Comparison of ENCODE assay signal across 25 mouse cellular contexts in genomic region chr1:119543316-119543715, GRCm38 (mm10). TPM values are rescaled to one million over a fixed set of nuclear protein-coding genes. Genes with fewer than 3 reads are reported as not detected.
DNase-seq lines count a peak whose midpoint lies in the region; ATAC-seq and TF ChIP-seq lines count a peak whose summit lies in the region.
"Had no signal": no experiment of that assay in that cellular context is flagged by ENCODE, and none has a peak within 500 bp of the region (broad histone marks: within the 10 kb centered on the region; RNA-seq: fewer than 3 reads in every experiment).

No protein-coding gene starts in this region.

- no peak overlapping the region for H3K27ac ChIP-seq in heart, embryonic 12.5 days (ENCODE audit: poor library complexity, severe bottlenecking)
- H3K27ac ChIP-seq in kidney, adult 2 months (ENCODE audit: insufficient read depth, low read depth, low read length) = no peak overlapping the region
- H3K27ac ChIP-seq in liver, embryonic 11.5 days (ENCODE audit: low read depth, low read length) = no peak overlapping the region
- H3K27ac ChIP-seq in liver, embryonic 12.5 days = no peak overlapping the region
- no peak overlapping the region for H3K27ac ChIP-seq in neural tube, embryonic 15.5 days (replicated peaks)
- H3K27ac ChIP-seq: embryonic facial prominence, embryonic 10.5 days; embryonic facial prominence, embryonic 12.5 days; forebrain, embryonic 13.5 days had no signal

- no peaks in the 10 kb centered on the region for H3K27me3 ChIP-seq in heart, embryonic 12.5 days (replicated peaks)
- no peaks in the 10 kb centered on the region for H3K27me3 ChIP-seq in kidney, adult 2 months (replicated peaks; ENCODE audit: control insufficient read depth, insufficient read depth, low read length)
- no peaks in the 10 kb centered on the region for H3K27me3 ChIP-seq in liver, embryonic 11.5 days (replicated peaks; ENCODE audit: control insufficient read depth, insufficient read depth, low read length)
- no peaks in the 10 kb centered on the region for H3K27me3 ChIP-seq in liver, embryonic 12.5 days (replicated peaks)
- no peaks in the 10 kb centered on the region for H3K27me3 ChIP-seq in neural tube, embryonic 15.5 days (replicated peaks)
- H3K27me3 ChIP-seq: CH12.LX; embryonic facial prominence, embryonic 12.5 days; forebrain, embryonic 13.5 days; Patski had no signal

- TF ChIP-seq CTCF in kidney, adult 2 months (conservative IDR thresholded peaks at IDR 0.05; ENCODE audit: insufficient read depth, insufficient read length, low read depth, low read length) = no peak

- H3K9ac ChIP-seq in heart, embryonic 12.5 days = no peak overlapping the region
- H3K9ac ChIP-seq in liver, embryonic 11.5 days (ENCODE audit: low read depth, low read length) = no peak overlapping the region
- no peak overlapping the region for H3K9ac ChIP-seq in liver, embryonic 12.5 days
- no peak overlapping the region for H3K9ac ChIP-seq in neural tube, embryonic 15.5 days (replicated peaks)
- H3K9ac ChIP-seq: embryonic facial prominence, embryonic 12.5 days; forebrain, embryonic 13.5 days had no signal

- peak; percentile 84 for DNase-seq in heart, adult 11 months
- DNase-seq in kidney, adult 2 months = peak; percentile 48
- DNase-seq in kidney, adult 8-10 months = no peak
- peak; percentile 24 for DNase-seq in liver, embryonic 11.5 days (ENCODE audit: low spot score)
- peak; percentile 9 for DNase-seq in neural tube, embryonic 10.5 days (ENCODE audit: extremely low spot score, low spot score)
- DNase-seq: adrenal gland, adult 8-10 months; adrenal gland, postnatal 14 days; adrenal gland, postnatal 36 days; B cell, adult 2 months; cerebellum, adult 11-12 months; cerebellum, adult 2 months; cerebellum, adult 9-10 months; cerebellum, postnatal 10 days; cerebellum, postnatal 25 days had no signal

- peaks cover 18% of the 10 kb centered on the region for H3K36me3 ChIP-seq in heart, embryonic 12.5 days
- no peaks in the 10 kb centered on the region for H3K36me3 ChIP-seq in kidney, adult 2 months (ENCODE audit: control insufficient read depth, insufficient read depth, low read length)
- no peaks in the 10 kb centered on the region for H3K36me3 ChIP-seq in liver, embryonic 11.5 days (ENCODE audit: control insufficient read depth, insufficient read depth, low read length)
- peaks cover 7% of the 10 kb centered on the region; the same call in 1 of the 2 replicates for H3K36me3 ChIP-seq in liver, embryonic 12.5 days
- H3K36me3 ChIP-seq in neural tube, embryonic 15.5 days = no peaks in the 10 kb centered on the region; the same call in 1 of the 2 replicates
- H3K36me3 ChIP-seq: embryonic facial prominence, embryonic 12.5 days had no signal

- H3K9me3 ChIP-seq in heart, embryonic 12.5 days (replicated peaks) = no peaks in the 10 kb centered on the region
- H3K9me3 ChIP-seq in liver, embryonic 11.5 days (ENCODE audit: control insufficient read depth, low read length) = no peaks in the 10 kb centered on the region
- no peaks in the 10 kb centered on the region for H3K9me3 ChIP-seq in liver, embryonic 12.5 days (replicated peaks)
- H3K9me3 ChIP-seq in neural tube, embryonic 15.5 days (replicated peaks) = no peaks in the 10 kb centered on the region
- H3K9me3 ChIP-seq: embryonic facial prominence, embryonic 10.5 days; embryonic facial prominence, embryonic 12.5 days; forebrain, embryonic 13.5 days; G1E had no signal

- H3K4me3 ChIP-seq in heart, embryonic 12.5 days = no peak overlapping the region
- H3K4me3 ChIP-seq in kidney, adult 2 months (ENCODE audit: insufficient read depth, low read depth, low read length) = no peak overlapping the region
- no peak overlapping the region for H3K4me3 ChIP-seq in liver, embryonic 11.5 days (ENCODE audit: low read depth, low read length)
- H3K4me3 ChIP-seq in liver, embryonic 12.5 days = no peak overlapping the region
- no peak overlapping the region for H3K4me3 ChIP-seq in neural tube, embryonic 15.5 days (replicated peaks)
- H3K4me3 ChIP-seq: embryonic facial prominence, embryonic 10.5 days; embryonic facial prominence, embryonic 12.5 days; forebrain, embryonic 13.5 days had no signal

- H3K4me2 ChIP-seq in heart, embryonic 12.5 days = no peak overlapping the region
- no peak overlapping the region for H3K4me2 ChIP-seq in liver, embryonic 11.5 days
- H3K4me2 ChIP-seq in liver, embryonic 12.5 days = no peak overlapping the region
- H3K4me2 ChIP-seq in neural tube, embryonic 15.5 days = no peak overlapping the region
- H3K4me2 ChIP-seq: embryonic facial prominence, embryonic 12.5 days; forebrain, embryonic 13.5 days had no signal

- peaks cover 41% of the 10 kb centered on the region for H3K4me1 ChIP-seq in heart, embryonic 12.5 days (replicated peaks)
- H3K4me1 ChIP-seq in kidney, adult 2 months (ENCODE audit: control insufficient read depth, insufficient read depth, low read length) = peaks cover 13% of the 10 kb centered on the region; the same call in 1 of the 2 replicates
- H3K4me1 ChIP-seq in liver, embryonic 11.5 days (replicated peaks; ENCODE audit: control insufficient read depth, insufficient read depth, low read length) = peaks cover 8% of the 10 kb centered on the region
- peaks cover 19% of the 10 kb centered on the region for H3K4me1 ChIP-seq in liver, embryonic 12.5 days
- no peaks in the 10 kb centered on the region for H3K4me1 ChIP-seq in neural tube, embryonic 15.5 days
- H3K4me1 ChIP-seq: forebrain, embryonic 13.5 days had no signal

- 84% methylated on average over 6 of the region's 6 CpGs for WGBS in heart, embryonic 12.5 days
- WGBS in kidney, adult 2 months = 60% methylated on average over 6 of the region's 6 CpGs
- 88% methylated on average over 6 of the region's 6 CpGs for WGBS in liver, embryonic 11.5 days
- WGBS in liver, embryonic 12.5 days (ENCODE audit: insufficient replicate concordance) = 72% methylated on average over 6 of the region's 6 CpGs
- WGBS in neural tube, embryonic 15.5 days = 94% methylated on average over 6 of the region's 6 CpGs

- TF ChIP-seq POLR2A in kidney, adult 2 months (IDR thresholded peaks at IDR 0.05; ENCODE audit: low read depth, low read length) = no peak

- no peak for ATAC-seq in heart, embryonic 12.5 days (ENCODE audit: insufficient number of reproducible peaks, low FRiP score)
- no peak for ATAC-seq in liver, embryonic 11.5 days (replicated peaks; ENCODE audit: low FRiP score)
- ATAC-seq in liver, embryonic 12.5 days = no peak
- ATAC-seq in neural tube, embryonic 15.5 days (ENCODE audit: low FRiP score) = no peak
- ATAC-seq: activated CD4-positive, CD25-positive, alpha-beta regulatory T cell, adult 4 months; CD4-positive, CD25-positive, alpha-beta regulatory T cell, adult 4 months; forebrain, embryonic 13.5 days; Patski had no signal

RNA-seq across cellular contexts. Expression of gene Tmem185b, which starts 17.4 kb away (rescaled TPM):
- 23.2 and 24.3 TPM in 2 replicates for polyA plus RNA-seq in heart, embryonic 12.5 days (2016; fragmentation: Nextera tagmentation; extraction: Ambion mirVana)
- 27.1 and 37.2 TPM in 2 replicates for polyA plus RNA-seq in kidney, adult 2 months (2012; rRNA removed)
- polyA plus RNA-seq in liver, embryonic 11.5 days (2014; fragmentation: Nextera tagmentation; extraction: Ambion mirVana) = 17.6 and 21.7 TPM in 2 replicates
- polyA plus RNA-seq in liver, embryonic 12.5 days (2016; fragmentation: Nextera tagmentation; extraction: Ambion mirVana) = 11.6 and 11.7 TPM in 2 replicates
- 17.5 and 18.6 TPM in 2 replicates for polyA plus RNA-seq in neural tube, embryonic 15.5 days (2015; fragmentation: Nextera tagmentation; extraction: Ambion mirVana)

RNA-seq across cellular contexts. Expression of gene Ralb, which starts 38.7 kb away (rescaled TPM):
- 184 and 194 TPM in 2 replicates for polyA plus RNA-seq in heart, embryonic 12.5 days (2016; fragmentation: Nextera tagmentation; extraction: Ambion mirVana)
- 49.8 and 54.6 TPM in 2 replicates for polyA plus RNA-seq in kidney, adult 2 months (2012; rRNA removed)
- polyA plus RNA-seq in liver, embryonic 11.5 days (2014; fragmentation: Nextera tagmentation; extraction: Ambion mirVana) = 92.1 and 96.8 TPM in 2 replicates
- polyA plus RNA-seq in liver, embryonic 12.5 days (2016; fragmentation: Nextera tagmentation; extraction: Ambion mirVana) = 58.2 and 58.8 TPM in 2 replicates
- 65.3 and 83.4 TPM in 2 replicates for polyA plus RNA-seq in neural tube, embryonic 15.5 days (2015; fragmentation: Nextera tagmentation; extraction: Ambion mirVana)

Comparison
In these comparisons a context has a peak if more than half of its experiments do, and no peak if none do; other contexts are left out.
1. DNase-seq: peak in heart, adult 11 months (single experiment), kidney, adult 2 months (single experiment), liver, embryonic 11.5 days (single experiment) and neural tube, embryonic 10.5 days (single experiment); none in kidney, adult 8-10 months (0 of 2).